Mouse (Mus musculus): Measurements from ENCODE around the gene Traf6. TPM values are rescaled to one million over a fixed set of nuclear protein-coding genes. Genes with fewer than 3 reads are reported as not detected.

Gene Traf6
- polyA plus RNA-seq, 1 experiment, result 2.7 TPM

DNA sequence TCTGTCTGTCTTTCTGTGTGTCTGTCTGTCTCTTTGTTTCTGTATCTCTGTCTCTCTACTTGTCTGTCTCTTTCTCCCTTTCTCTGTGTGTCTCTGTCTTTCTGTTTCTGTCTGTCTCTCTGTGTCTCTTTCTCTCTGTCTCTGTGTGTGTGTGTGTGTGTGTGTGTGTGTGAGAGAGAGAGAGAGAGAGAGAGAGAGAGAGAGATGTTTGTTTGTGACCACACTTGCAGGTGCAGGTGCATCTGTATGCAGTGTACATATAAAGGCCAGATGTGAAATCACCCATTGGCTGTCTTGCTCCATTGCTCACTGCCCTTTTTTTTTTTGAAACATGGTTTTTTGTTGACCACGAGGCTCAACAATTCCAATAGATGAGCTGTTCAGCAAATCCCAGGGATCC is 27.8 kb upstream of the Traf6 start:
- TF ChIP-seq POLR2A (IDR thresholded peaks at IDR 0.05; ENCODE audit: control insufficient read depth, low read depth, low read length), result no peak
- no peak for TF ChIP-seq CTCF (IDR thresholded peaks at IDR 0.05; ENCODE audit: control insufficient read depth, insufficient read depth, insufficient replicate concordance, low read depth, low read length)
- no peaks in the 10 kb centered on the region for H3K36me3 ChIP-seq (ENCODE audit: control insufficient read depth, insufficient read depth, low read length)
- H3K27me3 ChIP-seq (ENCODE audit: control insufficient read depth, insufficient read depth, low read length), result no peaks in the 10 kb centered on the region
- no peaks in the 10 kb centered on the region for H3K4me1 ChIP-seq (ENCODE audit: control insufficient read depth, insufficient read depth, low read length)
- no peak overlapping the region for H3K27ac ChIP-seq (ENCODE audit: control insufficient read depth, insufficient read depth, low read depth, low read length)
- no peak overlapping the region for H3K4me3 ChIP-seq (ENCODE audit: control insufficient read depth, low read depth, low read length)

DNA sequence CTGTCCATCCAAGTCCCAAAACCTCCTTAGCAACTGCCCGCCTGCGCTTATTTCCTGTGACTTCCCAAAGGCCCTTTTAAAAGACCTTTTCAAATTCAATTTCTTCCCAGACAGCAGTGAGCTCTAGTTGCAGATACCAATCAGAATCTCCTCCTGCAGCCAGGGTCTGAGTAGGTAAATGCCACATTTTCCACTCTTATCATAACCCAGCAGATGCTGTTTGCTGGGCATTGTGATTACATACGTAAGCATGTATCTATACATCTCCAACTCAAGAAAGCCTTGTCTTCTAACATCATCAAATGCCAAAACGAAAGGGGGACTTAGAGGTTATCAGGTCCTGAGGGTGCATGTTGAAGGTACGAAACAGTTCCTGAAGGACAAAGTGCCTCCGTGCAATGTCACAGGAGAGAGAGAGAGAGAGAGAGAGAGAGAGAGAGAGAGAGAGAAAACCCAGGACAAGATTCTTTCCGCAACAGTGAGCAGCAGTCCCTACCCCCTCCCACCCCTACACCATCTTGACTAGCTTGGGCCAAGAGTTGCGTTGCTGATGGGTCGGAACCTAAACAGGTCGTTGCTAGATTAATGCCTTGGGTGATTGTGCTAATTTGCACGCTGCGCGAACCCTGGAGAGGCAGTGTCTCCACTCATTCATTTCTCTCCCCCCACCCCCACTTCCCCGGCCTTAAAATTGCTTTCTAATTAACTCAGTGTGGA is 25.9 kb upstream of the Traf6 start:
- no peak overlapping the region for H3K27ac ChIP-seq (ENCODE audit: control insufficient read depth, insufficient read depth, low read depth, low read length)
- TF ChIP-seq POLR2A (IDR thresholded peaks at IDR 0.05; ENCODE audit: control insufficient read depth, low read depth, low read length) (no peak), CTCF (IDR thresholded peaks at IDR 0.05; ENCODE audit: control insufficient read depth, insufficient read depth, insufficient replicate concordance, low read depth, low read length) (no peak)
- no peak overlapping the region; the same call in 1 of the 2 replicates for H3K4me3 ChIP-seq (ENCODE audit: control insufficient read depth, low read depth, low read length)
- no peaks in the 10 kb centered on the region for H3K27me3 ChIP-seq (ENCODE audit: control insufficient read depth, insufficient read depth, low read length)
- no peaks in the 10 kb centered on the region for H3K4me1 ChIP-seq (ENCODE audit: control insufficient read depth, insufficient read depth, low read length)
- H3K36me3 ChIP-seq (ENCODE audit: control insufficient read depth, insufficient read depth, low read length), result no peaks in the 10 kb centered on the region

DNA sequence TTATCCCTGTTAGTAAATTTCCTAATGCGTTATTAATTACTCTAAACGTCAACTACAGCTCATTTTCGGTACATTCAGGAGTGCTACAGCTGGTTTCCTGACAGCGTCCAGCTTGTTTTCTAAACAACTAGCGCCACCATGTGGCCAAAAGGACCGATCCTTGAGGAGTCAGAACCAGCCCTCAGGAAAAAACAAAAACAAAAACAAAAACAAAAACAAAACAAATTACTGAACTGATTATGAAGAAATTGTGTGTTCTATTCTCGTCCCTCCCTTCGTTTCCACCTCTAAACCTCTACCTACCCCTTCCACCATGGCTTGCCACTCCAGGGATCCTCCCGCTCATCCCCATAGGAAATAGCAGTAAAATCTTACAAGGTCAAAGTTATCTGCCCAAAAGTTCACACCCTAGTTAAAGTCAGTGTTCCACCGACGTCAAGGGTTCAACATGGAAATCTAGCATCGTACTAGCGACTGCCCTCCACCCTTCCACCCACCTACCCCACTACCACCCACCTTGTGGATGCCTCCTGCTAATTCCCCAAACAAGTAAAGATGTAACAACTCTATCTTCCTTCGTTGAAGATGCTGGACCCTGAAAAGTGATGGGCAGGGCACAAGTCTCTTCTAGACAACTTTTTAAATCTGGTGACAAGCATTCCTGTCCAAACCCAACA is 25.2 kb upstream of the Traf6 start:
- no peaks in the 10 kb centered on the region for H3K36me3 ChIP-seq (ENCODE audit: control insufficient read depth, insufficient read depth, low read length)
- H3K4me3 ChIP-seq (ENCODE audit: control insufficient read depth, low read depth, low read length), result no peak overlapping the region
- TF ChIP-seq POLR2A (IDR thresholded peaks at IDR 0.05; ENCODE audit: control insufficient read depth, low read depth, low read length), result no peak
- TF ChIP-seq CTCF (IDR thresholded peaks at IDR 0.05; ENCODE audit: control insufficient read depth, insufficient read depth, insufficient replicate concordance, low read depth, low read length), result peak; percentile 29; the same call in 1 of the 2 replicates
- H3K4me1 ChIP-seq (ENCODE audit: control insufficient read depth, insufficient read depth, low read length), result no peaks in the 10 kb centered on the region
- H3K27me3 ChIP-seq (ENCODE audit: control insufficient read depth, insufficient read depth, low read length), result no peaks in the 10 kb centered on the region
- no peak overlapping the region for H3K27ac ChIP-seq (ENCODE audit: control insufficient read depth, insufficient read depth, low read depth, low read length)

DNA sequence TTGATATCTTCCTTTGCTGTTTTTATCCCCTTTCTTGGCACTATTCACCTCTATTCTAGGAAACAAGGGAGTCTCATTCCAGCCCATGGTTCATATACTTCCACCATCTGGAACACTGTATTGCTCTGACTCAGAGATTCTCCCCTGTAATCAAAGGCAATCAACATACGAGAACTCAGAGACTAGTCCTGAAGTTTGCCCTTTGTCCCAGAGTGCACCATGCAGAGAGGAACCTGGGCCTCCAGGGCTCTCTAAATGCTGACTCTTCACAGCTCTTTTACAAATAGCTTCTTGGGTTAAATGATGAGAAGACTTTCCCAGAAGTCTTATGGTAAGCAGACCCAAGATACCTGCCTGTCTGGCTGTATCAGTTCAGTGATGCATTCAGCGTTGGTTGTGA is 17.7 kb upstream of the Traf6 start:
- Histone ChIP-seq H3K27ac (ENCODE audit: control insufficient read depth, insufficient read depth, low read depth, low read length) (no peak overlapping the region), H3K4me3 (ENCODE audit: control insufficient read depth, low read depth, low read length) (no peak overlapping the region), H3K27me3 (ENCODE audit: control insufficient read depth, insufficient read depth, low read length) (no peaks in the 10 kb centered on the region), H3K36me3 (ENCODE audit: control insufficient read depth, insufficient read depth, low read length) (no peaks in the 10 kb centered on the region), H3K4me1 (ENCODE audit: control insufficient read depth, insufficient read depth, low read length) (no peaks in the 10 kb centered on the region)
- TF ChIP-seq POLR2A (IDR thresholded peaks at IDR 0.05; ENCODE audit: control insufficient read depth, low read depth, low read length) (no peak), CTCF (IDR thresholded peaks at IDR 0.05; ENCODE audit: control insufficient read depth, insufficient read depth, insufficient replicate concordance, low read depth, low read length) (no peak)

DNA sequence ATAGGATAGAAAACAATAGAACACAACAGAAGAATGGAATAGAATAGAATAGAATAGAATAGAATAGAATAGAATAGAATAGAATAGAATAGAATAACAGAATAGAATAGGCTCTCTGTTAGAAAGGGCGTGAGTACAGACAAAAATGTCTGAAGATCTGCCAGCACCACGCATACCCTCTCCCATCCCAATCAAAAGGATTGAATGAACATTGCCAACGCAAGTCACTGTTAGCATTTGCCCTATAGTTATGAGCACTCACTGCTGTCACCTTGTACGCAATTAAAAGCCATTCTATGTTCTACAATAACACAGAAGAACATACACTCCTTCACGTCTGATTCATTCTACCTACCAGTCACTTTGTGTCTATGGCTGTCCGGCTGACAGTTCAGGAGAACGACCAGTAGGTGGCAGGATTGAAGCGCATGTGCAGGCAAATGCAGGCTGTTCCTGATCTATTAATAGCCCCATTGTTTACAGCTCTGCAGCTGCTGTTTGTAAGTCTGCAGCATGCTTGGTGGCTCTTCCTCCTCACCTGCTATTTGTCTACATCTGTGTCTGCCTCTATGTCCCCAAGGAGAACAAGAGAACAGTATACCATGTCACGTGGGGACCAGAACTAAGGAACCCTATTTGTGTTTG is 13.0 kb upstream of the Traf6 start:
- TF ChIP-seq CTCF (IDR thresholded peaks at IDR 0.05; ENCODE audit: control insufficient read depth, insufficient read depth, insufficient replicate concordance, low read depth, low read length) (peak; percentile 84; the same call in 1 of the 2 replicates), POLR2A (IDR thresholded peaks at IDR 0.05; ENCODE audit: control insufficient read depth, low read depth, low read length) (no peak)
- Histone ChIP-seq H3K4me1 (ENCODE audit: control insufficient read depth, insufficient read depth, low read length) (no peaks in the 10 kb centered on the region), H3K36me3 (ENCODE audit: control insufficient read depth, insufficient read depth, low read length) (no peaks in the 10 kb centered on the region), H3K27me3 (ENCODE audit: control insufficient read depth, insufficient read depth, low read length) (no peaks in the 10 kb centered on the region), H3K4me3 (ENCODE audit: control insufficient read depth, low read depth, low read length) (no peak overlapping the region), H3K27ac (ENCODE audit: control insufficient read depth, insufficient read depth, low read depth, low read length) (no peak overlapping the region)

DNA sequence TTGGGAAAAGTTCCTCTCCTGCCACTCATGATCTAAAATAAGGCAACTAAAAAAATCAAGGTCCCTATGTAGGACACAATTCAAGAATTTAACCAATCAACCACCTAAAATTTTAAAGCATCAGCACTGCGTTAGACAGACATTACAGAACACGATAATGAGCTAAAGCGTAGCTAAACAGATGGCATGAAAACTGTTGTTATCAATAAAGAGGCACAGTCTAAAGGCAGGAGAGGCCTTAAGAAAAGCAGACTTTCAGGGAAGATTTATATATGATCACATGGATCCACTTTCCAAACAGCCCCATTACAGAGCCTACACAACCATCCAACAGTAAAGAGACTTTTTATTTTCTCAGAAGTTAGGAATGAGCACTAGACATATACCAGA is 12.5 kb upstream of the Traf6 start:
- no peaks in the 10 kb centered on the region for H3K36me3 ChIP-seq (ENCODE audit: control insufficient read depth, insufficient read depth, low read length)
- no peak overlapping the region for H3K4me3 ChIP-seq (ENCODE audit: control insufficient read depth, low read depth, low read length)
- no peaks in the 10 kb centered on the region for H3K4me1 ChIP-seq (ENCODE audit: control insufficient read depth, insufficient read depth, low read length)
- H3K27me3 ChIP-seq (ENCODE audit: control insufficient read depth, insufficient read depth, low read length), result no peaks in the 10 kb centered on the region
- TF ChIP-seq POLR2A (IDR thresholded peaks at IDR 0.05; ENCODE audit: control insufficient read depth, low read depth, low read length), result no peak
- TF ChIP-seq CTCF (IDR thresholded peaks at IDR 0.05; ENCODE audit: control insufficient read depth, insufficient read depth, insufficient replicate concordance, low read depth, low read length), result no peak
- no peak overlapping the region for H3K27ac ChIP-seq (ENCODE audit: control insufficient read depth, insufficient read depth, low read depth, low read length)

DNA sequence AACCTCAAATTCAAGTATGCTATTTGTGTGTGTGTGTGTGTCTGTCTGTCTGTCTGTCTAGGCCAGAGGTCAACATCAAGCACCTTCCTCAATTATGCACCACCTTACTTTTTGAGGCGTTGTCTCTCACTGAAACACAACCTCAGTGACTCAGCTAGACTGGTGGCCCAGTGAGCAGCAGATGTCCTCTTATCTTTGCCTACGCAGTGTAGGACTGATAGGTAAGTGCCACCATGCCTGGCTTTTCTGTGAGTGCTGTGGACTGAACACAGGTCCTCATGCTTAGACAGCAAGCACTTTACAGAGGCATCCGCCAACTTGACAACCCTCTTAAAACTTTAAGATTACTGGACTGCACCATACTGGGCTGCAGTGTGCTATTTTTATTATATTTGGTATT is 9.5 kb upstream of the Traf6 start:
- H3K36me3 ChIP-seq (ENCODE audit: control insufficient read depth, insufficient read depth, low read length), result no peaks in the 10 kb centered on the region
- TF ChIP-seq CTCF (IDR thresholded peaks at IDR 0.05; ENCODE audit: control insufficient read depth, insufficient read depth, insufficient replicate concordance, low read depth, low read length) (no peak), POLR2A (IDR thresholded peaks at IDR 0.05; ENCODE audit: control insufficient read depth, low read depth, low read length) (no peak)

More for the DNA sequence above, 9.5 kb upstream of the Traf6 start:
- Histone ChIP-seq H3K4me3 (ENCODE audit: control insufficient read depth, low read depth, low read length) (no peak overlapping the region), H3K4me1 (ENCODE audit: control insufficient read depth, insufficient read depth, low read length) (no peaks in the 10 kb centered on the region), H3K27me3 (ENCODE audit: control insufficient read depth, insufficient read depth, low read length) (no peaks in the 10 kb centered on the region), H3K27ac (ENCODE audit: control insufficient read depth, insufficient read depth, low read depth, low read length) (no peak overlapping the region)
